Mouse (Mus musculus) liver, embryonic 13.5 days (tissue): ENCODE results near the gene Rad51b. TPM values are rescaled to one million over a fixed set of nuclear protein-coding genes. Genes with fewer than 3 reads are reported as not detected.

Source experiments
- ATAC-seq: fragments of 200-750 bp; cut with Nextera tagmentation; 2 replicates; pipeline ENCODE4 v1.8.0; 2017; ENCODE audit warnings: low read depth, mild to moderate bottlenecking, moderate number of reproducible peaks, moderate library complexity
- DNase-seq: peaks from one replicate; pipeline ENCODE4 v3.0.0; 2022
- H3K27ac ChIP-seq: fragments of 300-500 bp; sonication (generic); 2 replicates; pipeline ENCODE4 v1.5.1; 2015; ENCODE audit warnings: moderate library complexity, mild to moderate bottlenecking, inconsistent platforms
- H3K27me3 ChIP-seq: fragments of 300-500 bp; sonication (generic); 2 replicates; pipeline ENCODE4 v1.6.1; 2015; ENCODE audit warnings: mild to moderate bottlenecking, inconsistent platforms
- H3K36me3 ChIP-seq: fragments of 300-500 bp; sonication (generic); 2 replicates; pipeline ENCODE4 v1.6.1; 2015; ENCODE audit warnings: mild to moderate bottlenecking, inconsistent platforms
- H3K4me1 ChIP-seq: fragments of 300-500 bp; sonication (generic); replicated peaks from 2 replicates; pipeline ENCODE4 v1.6.1; 2015; ENCODE audit warnings: inconsistent platforms
- H3K4me2 ChIP-seq: fragments of 300-500 bp; sonication (generic); 2 replicates; pipeline ENCODE4 v1.6.1; 2015; ENCODE audit warnings: inconsistent platforms, mild to moderate bottlenecking, moderate library complexity
- H3K4me3 ChIP-seq: fragments of 300-500 bp; sonication (generic); replicated peaks from 2 replicates; pipeline ENCODE4 v1.5.1; 2015; ENCODE audit warnings: mild to moderate bottlenecking, inconsistent platforms
- H3K9ac ChIP-seq: fragments of 300-500 bp; sonication (generic); 2 replicates; pipeline ENCODE4 v1.6.1; 2015; ENCODE audit warnings: mild to moderate bottlenecking, inconsistent platforms
- H3K9me3 ChIP-seq: fragments of 300-500 bp; sonication (generic); replicated peaks from 2 replicates; pipeline ENCODE4 v1.6.1; 2016; ENCODE audit warnings: inconsistent platforms
- WGBS: fragments of 180-500 bp; shearing (Covaris S2); methylation state at CpG from one replicate; pipeline ENCODE4 v1.1.7; 2015; ENCODE audit not compliant: insufficient replicate concordance; 5-methylcytosine and 5-hydroxymethylcytosine counted together
- polyA plus RNA-seq: library from polyadenylated mRNA; unstranded; fragments of >200 nt; fragmentation: Nextera tagmentation; extraction: Ambion mirVana; gene quantifications from 2 replicates; pipeline ENCODE4 v1.2.1, GENCODE M21; 2015

Gene Rad51b
- polyA plus RNA-seq, 1 experiment from 2014 or later, result 5.5 TPM

DNA sequence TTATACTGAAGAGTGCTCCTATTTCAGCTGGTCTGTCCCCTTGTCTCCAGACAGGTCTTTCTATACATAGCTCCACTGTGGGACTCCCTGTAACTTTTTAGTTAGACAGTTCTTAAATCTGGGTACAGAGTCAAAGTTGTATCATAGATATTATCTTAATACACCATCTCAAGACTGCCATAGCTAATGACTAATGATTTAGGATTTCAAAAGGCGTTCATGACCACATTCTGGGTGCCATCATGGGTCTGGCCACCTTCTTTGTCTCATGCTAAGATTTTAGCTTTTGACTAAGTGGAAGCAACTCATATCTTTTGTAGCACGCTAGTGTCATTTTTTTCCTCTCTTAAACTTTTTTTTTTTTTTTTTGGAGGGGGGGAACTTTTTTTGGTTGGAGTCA is 300.3 kb downstream of the Rad51b start:
- 80% methylated on average over 2 of the region's 2 CpGs for WGBS
- Histone ChIP-seq H3K27me3 (no peaks in the 10 kb centered on the region), H3K4me3 (no peak overlapping the region), H3K27ac (no peak overlapping the region), H3K4me2 (no peak overlapping the region), H3K36me3 (no peaks in the 10 kb centered on the region), H3K9me3 (no peaks in the 10 kb centered on the region), H3K9ac (no peak overlapping the region), H3K4me1 (peaks cover 14% of the 10 kb centered on the region)
- ATAC-seq (no peak), DNase-seq (no peak)

DNA sequence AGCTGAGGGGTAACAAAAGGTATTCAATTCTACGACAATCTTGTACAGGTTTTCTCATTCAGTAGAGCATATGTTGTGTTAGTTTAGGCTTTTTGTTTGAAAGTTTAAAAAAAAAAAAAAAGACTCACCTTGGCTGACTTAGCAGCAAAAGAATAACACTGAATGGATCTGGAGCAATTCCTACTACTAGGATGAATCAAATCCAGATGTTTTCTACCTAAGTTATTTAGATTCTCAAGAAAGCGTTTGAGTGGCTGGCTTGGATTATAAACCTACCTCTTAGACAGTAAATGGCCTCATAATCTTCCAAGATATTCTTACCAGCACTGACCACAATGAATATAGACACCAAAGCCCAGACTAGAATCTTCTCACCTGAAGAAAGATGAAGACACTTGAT is 300.7 kb downstream of the Rad51b start:
- no peaks in the 10 kb centered on the region for H3K9me3 ChIP-seq
- no peak overlapping the region for H3K4me3 ChIP-seq
- ATAC-seq (no peak), DNase-seq (no peak)
- peaks cover 18% of the 10 kb centered on the region for H3K4me1 ChIP-seq
- no peak overlapping the region for H3K9ac ChIP-seq
- WGBS, result 75% methylated on average over 2 of the region's 2 CpGs
- no peak overlapping the region for H3K4me2 ChIP-seq
- H3K27me3 ChIP-seq, result no peaks in the 10 kb centered on the region
- no peak overlapping the region for H3K27ac ChIP-seq
- H3K36me3 ChIP-seq, result no peaks in the 10 kb centered on the region

GRCm38 (mm10) chr12:79598496-79598895 is 301.4 kb downstream of the Rad51b start:
- H3K9me3 ChIP-seq, result no peaks in the 10 kb centered on the region
- 59% methylated on average over 4 of the region's 4 CpGs for WGBS
- H3K4me2 ChIP-seq, result no peak overlapping the region
- H3K4me3 ChIP-seq, result no peak overlapping the region
- H3K4me1 ChIP-seq, result peaks cover 22% of the 10 kb centered on the region
- no peak for DNase-seq
- H3K27me3 ChIP-seq, result no peaks in the 10 kb centered on the region
- no peak overlapping the region for H3K27ac ChIP-seq
- H3K36me3 ChIP-seq, result no peaks in the 10 kb centered on the region
- H3K9ac ChIP-seq, result no peak overlapping the region
- ATAC-seq, result no peak

DNA sequence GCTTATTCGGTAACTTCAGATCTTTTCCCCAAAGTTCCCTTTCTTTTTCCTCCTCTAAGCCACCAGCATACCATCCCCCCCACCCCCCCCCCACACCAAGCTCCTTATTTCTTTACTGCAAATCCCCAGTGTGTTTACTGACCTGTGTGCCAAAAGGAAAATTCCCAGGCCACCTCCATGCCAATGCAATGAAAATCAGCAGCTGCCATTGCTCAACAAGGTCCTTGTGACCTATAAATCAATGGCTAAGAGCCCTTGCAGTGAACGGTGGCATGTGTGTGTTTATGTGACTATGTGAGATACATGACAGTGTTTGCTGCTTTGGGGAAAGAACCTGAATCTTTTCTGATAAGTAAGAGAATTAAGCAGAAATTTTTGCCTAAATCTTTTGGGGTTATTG is 301.8 kb downstream of the Rad51b start:
- no peak overlapping the region for H3K4me3 ChIP-seq
- ATAC-seq, result no peak
- WGBS, result 69% methylated on average over 2 of the region's 2 CpGs
- H3K4me2 ChIP-seq, result no peak overlapping the region
- no peak overlapping the region for H3K9ac ChIP-seq
- H3K27me3 ChIP-seq, result no peaks in the 10 kb centered on the region
- H3K9me3 ChIP-seq, result no peaks in the 10 kb centered on the region
- H3K4me1 ChIP-seq, result peaks cover 24% of the 10 kb centered on the region
- DNase-seq, result no peak
- H3K36me3 ChIP-seq, result no peaks in the 10 kb centered on the region
- H3K27ac ChIP-seq, result no peak overlapping the region

DNA sequence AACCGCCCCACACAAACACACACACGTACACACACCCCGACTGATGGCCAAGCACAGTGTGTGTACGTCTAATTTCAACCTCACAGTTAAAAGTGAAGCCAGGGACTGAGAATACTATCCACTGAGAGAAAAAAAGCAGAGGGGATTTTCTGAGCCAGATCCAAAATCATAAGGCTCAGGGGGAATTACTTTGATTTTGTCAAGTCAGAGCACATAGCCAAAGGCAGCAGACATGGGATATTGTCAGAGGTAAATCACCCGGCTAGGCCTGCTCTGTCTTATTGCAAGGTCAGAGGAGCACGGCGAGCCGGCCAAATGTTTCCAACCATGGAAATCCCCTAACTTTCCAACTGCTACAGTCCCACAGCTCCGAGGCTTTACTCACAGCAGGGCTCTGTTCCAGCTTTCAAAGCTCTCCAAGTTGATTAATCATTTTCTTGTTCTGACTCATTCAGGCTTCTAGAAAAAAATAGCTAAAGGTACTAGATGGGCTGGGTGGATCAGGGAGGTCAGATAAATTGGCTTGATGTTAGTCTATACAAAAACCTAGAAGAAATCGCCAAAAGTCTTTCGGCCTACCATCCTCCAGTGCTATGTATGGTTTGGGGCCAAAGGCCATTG is 303.2 kb downstream of the Rad51b start:
- H3K4me1 ChIP-seq, result peaks cover 38% of the 10 kb centered on the region
- no peak for ATAC-seq
- no peaks in the 10 kb centered on the region for H3K36me3 ChIP-seq
- no peak overlapping the region for H3K27ac ChIP-seq
- no peaks in the 10 kb centered on the region for H3K27me3 ChIP-seq
- WGBS, result 79% methylated on average over 11 of the region's 11 CpGs
- no peak overlapping the region for H3K4me2 ChIP-seq
- no peak overlapping the region for H3K4me3 ChIP-seq
- H3K9me3 ChIP-seq, result no peaks in the 10 kb centered on the region
- H3K9ac ChIP-seq, result no peak overlapping the region
- DNase-seq, result no peak

DNA sequence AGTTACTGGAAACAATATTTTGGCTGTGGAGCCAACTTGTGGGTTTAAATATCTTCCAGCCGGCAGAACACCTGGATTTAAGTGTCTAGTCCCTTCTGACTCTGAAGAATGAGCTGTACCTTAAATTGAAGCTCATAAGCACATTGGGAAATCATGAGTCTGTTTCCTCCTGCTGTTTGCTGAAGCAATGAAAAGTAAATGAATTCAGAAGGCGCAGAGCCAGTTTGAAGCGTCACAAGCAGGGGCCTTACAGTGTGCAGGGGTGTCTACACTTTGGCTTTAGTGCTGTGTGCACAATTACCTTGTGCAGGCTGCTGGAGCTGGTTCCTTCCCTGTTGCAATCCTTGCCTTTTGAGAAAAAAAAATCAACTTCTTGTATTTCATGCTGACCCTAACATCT is 305.6 kb downstream of the Rad51b start:
- Histone ChIP-seq H3K4me3 (no peak overlapping the region), H3K36me3 (no peaks in the 10 kb centered on the region), H3K27ac (0 out of 2 replicates have a peak overlapping the region, but pooled peaks have one; percentile 24), H3K9ac (no peak overlapping the region), H3K27me3 (no peaks in the 10 kb centered on the region), H3K4me2 (no peak overlapping the region), H3K4me1 (peaks cover 56% of the 10 kb centered on the region), H3K9me3 (no peaks in the 10 kb centered on the region)
- no peak for DNase-seq
- 80% methylated on average over 3 of the region's 3 CpGs for WGBS
- no peak for ATAC-seq

DNA sequence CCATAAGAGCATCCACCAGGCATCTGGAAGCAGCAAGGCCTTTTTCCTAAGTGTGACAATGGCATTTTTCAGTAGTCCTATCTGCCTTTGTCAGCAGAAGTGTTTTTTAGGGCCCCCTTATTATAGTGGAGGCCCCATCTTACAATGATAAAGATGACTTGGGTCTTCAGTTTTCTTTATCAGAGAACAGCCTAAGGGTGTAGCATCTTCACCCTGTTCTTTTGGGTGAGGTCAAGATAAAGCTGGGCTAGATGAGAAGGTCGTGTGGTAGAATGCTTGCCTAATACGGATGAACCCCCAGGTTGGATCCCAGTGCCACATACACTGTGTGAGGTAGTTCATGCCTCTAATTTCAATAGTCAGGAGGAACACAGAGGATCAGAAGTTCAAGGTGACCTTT is 307.8 kb downstream of the Rad51b start:
- H3K27ac ChIP-seq, result peak overlapping the region; percentile 88
- 24% methylated on average over 2 of the region's 2 CpGs for WGBS

DNA sequence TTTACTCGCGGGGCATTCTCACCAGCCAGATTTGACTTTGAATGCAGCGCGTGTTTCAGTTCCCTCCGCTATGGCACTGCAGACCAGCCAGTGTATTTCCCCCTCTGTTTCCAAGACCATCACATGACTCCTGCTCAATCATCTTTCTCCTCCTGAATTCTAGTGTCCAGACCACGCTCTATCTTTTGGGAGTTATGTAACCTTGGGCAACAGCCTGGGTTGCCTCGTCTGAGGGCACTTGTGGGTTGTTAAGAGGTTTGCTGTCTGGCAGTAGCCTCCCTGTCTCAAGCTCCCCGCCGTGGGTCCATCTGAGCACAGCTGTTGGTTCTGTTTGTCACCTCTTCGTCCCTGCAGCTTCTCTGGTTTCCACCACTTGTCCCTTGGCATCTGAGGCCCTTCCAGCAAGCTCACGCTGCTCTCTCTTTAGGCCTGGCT is 309.1 kb downstream of the Rad51b start:
- Histone ChIP-seq H3K4me1 (peaks cover 68% of the 10 kb centered on the region), H3K27ac (peak overlapping the region; percentile 60), H3K27me3 (no peaks in the 10 kb centered on the region), H3K4me3 (no peak overlapping the region), H3K36me3 (no peaks in the 10 kb centered on the region), H3K9ac (no peak overlapping the region), H3K4me2 (no peak overlapping the region), H3K9me3 (no peaks in the 10 kb centered on the region)
- DNase-seq (no peak), ATAC-seq (no peak)
- 86% methylated on average over 11 of the region's 11 CpGs for WGBS

More for the DNA sequence above, 307.8 kb downstream of the Rad51b start:
- no peaks in the 10 kb centered on the region for H3K9me3 ChIP-seq
- ATAC-seq (peak; percentile 95), DNase-seq (peak; percentile 42)
- no peaks in the 10 kb centered on the region for H3K36me3 ChIP-seq
- H3K27me3 ChIP-seq, result no peaks in the 10 kb centered on the region
- H3K4me3 ChIP-seq, result no peak overlapping the region
- H3K4me2 ChIP-seq, result peak overlapping the region; percentile 40
- H3K9ac ChIP-seq, result peak overlapping the region; percentile 42; the same call in 1 of the 2 replicates
- H3K4me1 ChIP-seq, result peaks cover 61% of the 10 kb centered on the region

GRCm38 (mm10) chr12:79609399-79610010 is 312.4 kb downstream of the Rad51b start:
- WGBS, result 80% methylated on average over 8 of the region's 8 CpGs
- H3K27ac ChIP-seq, result peak overlapping the region; percentile 96

GRCm38 (mm10) chr12:79610511-79611103 is 313.5 kb downstream of the Rad51b start:
- H3K4me2 ChIP-seq, result peak overlapping the region; percentile 63; the same call in 1 of the 2 replicates
- peak overlapping the region; percentile 96 for H3K27ac ChIP-seq
- no peak overlapping the region for H3K4me3 ChIP-seq
- no peaks in the 10 kb centered on the region for H3K36me3 ChIP-seq
- H3K4me1 ChIP-seq, result peaks cover 70% of the 10 kb centered on the region
- 60% methylated on average over 6 of the region's 6 CpGs for WGBS
- DNase-seq (no peak), ATAC-seq (no peak)
- no peaks in the 10 kb centered on the region for H3K27me3 ChIP-seq
- H3K9me3 ChIP-seq, result no peaks in the 10 kb centered on the region
- H3K9ac ChIP-seq, result peak overlapping the region; percentile 71

More at GRCm38 (mm10) chr12:79609399-79610010, 312.4 kb downstream of the Rad51b start:
- no peaks in the 10 kb centered on the region for H3K9me3 ChIP-seq
- H3K9ac ChIP-seq, result no peak overlapping the region
- no peak for ATAC-seq
- no peak overlapping the region for H3K4me2 ChIP-seq
- DNase-seq, result no peak
- no peaks in the 10 kb centered on the region for H3K36me3 ChIP-seq
- H3K4me3 ChIP-seq, result no peak overlapping the region
- no peaks in the 10 kb centered on the region for H3K27me3 ChIP-seq
- H3K4me1 ChIP-seq, result peaks cover 79% of the 10 kb centered on the region

DNA sequence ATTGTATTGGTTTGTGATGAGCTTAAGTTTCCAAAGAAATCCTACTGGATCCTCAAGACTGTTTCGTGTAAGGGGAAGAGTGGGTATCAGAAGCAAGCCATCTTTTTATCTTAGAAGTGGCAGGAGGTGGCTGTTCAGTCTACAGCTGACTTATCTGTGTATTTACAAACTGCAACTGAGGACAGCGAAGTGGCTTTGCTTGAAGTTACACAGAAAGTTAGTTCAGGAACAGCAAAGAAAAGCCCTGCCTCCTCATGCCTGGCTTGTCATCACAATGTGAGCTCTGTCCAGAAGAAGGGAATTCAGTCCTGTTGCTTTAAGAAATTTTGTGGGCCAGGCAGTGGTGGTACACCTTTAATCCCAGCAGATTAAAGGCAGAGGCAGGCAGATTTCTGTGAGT is 314.6 kb downstream of the Rad51b start:
- peak; percentile 56 for ATAC-seq
- Histone ChIP-seq H3K27me3 (no peaks in the 10 kb centered on the region), H3K9ac (peak overlapping the region; percentile 71), H3K36me3 (no peaks in the 10 kb centered on the region), H3K4me3 (peak overlapping the region; percentile 33), H3K27ac (peak overlapping the region; percentile 96), H3K9me3 (no peaks in the 10 kb centered on the region), H3K4me2 (peak overlapping the region; percentile 63), H3K4me1 (peaks cover 59% of the 10 kb centered on the region)
- 13% methylated on average over 2 of the region's 2 CpGs for WGBS
- DNase-seq, result peak; percentile 62
